Mouse (Mus musculus): ENCODE data around the gene Nono. TPM values are rescaled to one million over a fixed set of nuclear protein-coding genes. Genes with fewer than 3 reads are reported as not detected.
A peak's percentile ranks its signal among the peaks of the same experiment; 100 is the strongest.

Gene Nono
- polyA plus RNA-seq, 1 experiment = 304 TPM

DNA sequence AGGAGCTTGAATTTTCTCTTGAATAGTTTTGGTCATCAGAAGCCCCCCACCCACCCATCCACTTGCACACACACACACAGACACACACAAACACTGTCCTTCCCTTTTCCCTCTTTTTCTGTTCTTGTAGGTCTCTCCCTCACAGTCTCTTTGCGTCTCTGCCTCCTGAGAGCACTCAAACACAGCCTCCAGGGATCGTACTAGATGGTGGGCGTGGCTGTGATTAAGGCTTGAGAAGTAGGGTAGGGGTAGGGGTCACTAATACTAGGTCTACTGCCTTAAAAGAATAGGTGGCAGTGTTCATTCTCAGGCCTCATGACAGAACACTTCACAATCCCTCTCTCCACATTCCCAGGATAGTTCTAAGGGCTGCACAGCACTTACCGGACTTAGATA is 8.4 kb upstream of the Nono start, which contains the start of gene Zmym3:
TSS of gene Zmym3 (minus strand) at position 150 of the 396 bp plus-strand sequence.
- Histone ChIP-seq H3ac (ENCODE audit: control insufficient read depth, insufficient read length, low read depth) (peak within 1 kb of the TSS; percentile 51), H3K36me3 (ENCODE audit: control insufficient read depth, insufficient read depth) (no peaks in the 10 kb centered on the region), H3K4me3 (ENCODE audit: insufficient read depth, poor library complexity, severe bottlenecking) (peak within 1 kb of the TSS; percentile 60), H3K79me2 (ENCODE audit: control insufficient read depth, insufficient read depth) (peaks cover 14% of the 10 kb centered on the region), H3K79me3 (ENCODE audit: low read depth) (no peaks in the 10 kb centered on the region), H3K27me3 (ENCODE audit: control insufficient read depth, insufficient read depth, insufficient read length) (no peaks in the 10 kb centered on the region)
- no peak for TF ChIP-seq CEBPB (IDR thresholded peaks at IDR 0.05; ENCODE audit: low read depth)
- no peak for TF ChIP-seq USF1 (IDR thresholded peaks at IDR 0.05; ENCODE audit: low read depth)
- no peak for TF ChIP-seq MAX (IDR thresholded peaks at IDR 0.05)
- TF ChIP-seq FOSL1 (IDR thresholded peaks at IDR 0.05; ENCODE audit: insufficient read depth, low read length, poor library complexity, severe bottlenecking) = no peak
- no peak for TF ChIP-seq MYOD1 (IDR thresholded peaks at IDR 0.05; ENCODE audit: control insufficient read depth, insufficient read length, low read depth)
- no peak for TF ChIP-seq CTCF (IDR thresholded peaks at IDR 0.05; ENCODE audit: control insufficient read depth, insufficient read depth, insufficient read length)
- no peak for TF ChIP-seq MYOG (IDR thresholded peaks at IDR 0.05; ENCODE audit: control insufficient read depth, extremely low read depth, insufficient read length)

DNA sequence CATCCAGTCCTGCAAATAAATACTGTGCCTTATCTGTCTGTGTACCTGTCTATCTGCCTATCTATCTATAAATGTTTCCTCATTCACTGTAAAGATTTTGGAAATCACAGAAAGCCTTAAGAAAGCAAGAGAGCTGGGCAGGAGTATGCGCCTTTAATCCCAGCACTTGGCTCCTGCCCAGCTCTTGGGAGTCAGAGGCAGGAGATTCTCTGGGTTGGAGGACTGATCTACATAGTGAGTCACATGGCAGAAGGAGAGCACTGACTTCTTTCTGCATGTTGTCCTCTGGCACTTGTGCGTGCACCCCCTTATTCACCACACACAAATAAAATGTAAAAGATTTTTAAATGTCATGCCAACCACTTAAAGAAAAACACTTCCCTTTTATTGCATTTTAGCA is 5.7 kb upstream of the Nono start:
- Histone ChIP-seq H3K4me3 (ENCODE audit: insufficient read depth, poor library complexity, severe bottlenecking) (no peak overlapping the region), H3K27me3 (ENCODE audit: control insufficient read depth, insufficient read depth, insufficient read length) (no peaks in the 10 kb centered on the region), H3K79me2 (ENCODE audit: control insufficient read depth, insufficient read depth) (peaks cover 8% of the 10 kb centered on the region), H3ac (ENCODE audit: control insufficient read depth, insufficient read length, low read depth) (no peak overlapping the region), H3K79me3 (ENCODE audit: low read depth) (no peaks in the 10 kb centered on the region), H3K36me3 (ENCODE audit: control insufficient read depth, insufficient read depth) (no peaks in the 10 kb centered on the region)
- TF ChIP-seq MYOD1 (IDR thresholded peaks at IDR 0.05; ENCODE audit: control insufficient read depth, insufficient read length, low read depth) (no peak), FOSL1 (IDR thresholded peaks at IDR 0.05; ENCODE audit: insufficient read depth, low read length, poor library complexity, severe bottlenecking) (no peak), MYOG (IDR thresholded peaks at IDR 0.05; ENCODE audit: control insufficient read depth, extremely low read depth, insufficient read length) (no peak), MAX (IDR thresholded peaks at IDR 0.05) (no peak), CTCF (IDR thresholded peaks at IDR 0.05; ENCODE audit: control insufficient read depth, insufficient read depth, insufficient read length) (no peak), CEBPB (IDR thresholded peaks at IDR 0.05; ENCODE audit: low read depth) (no peak), USF1 (IDR thresholded peaks at IDR 0.05; ENCODE audit: low read depth) (no peak)

DNA sequence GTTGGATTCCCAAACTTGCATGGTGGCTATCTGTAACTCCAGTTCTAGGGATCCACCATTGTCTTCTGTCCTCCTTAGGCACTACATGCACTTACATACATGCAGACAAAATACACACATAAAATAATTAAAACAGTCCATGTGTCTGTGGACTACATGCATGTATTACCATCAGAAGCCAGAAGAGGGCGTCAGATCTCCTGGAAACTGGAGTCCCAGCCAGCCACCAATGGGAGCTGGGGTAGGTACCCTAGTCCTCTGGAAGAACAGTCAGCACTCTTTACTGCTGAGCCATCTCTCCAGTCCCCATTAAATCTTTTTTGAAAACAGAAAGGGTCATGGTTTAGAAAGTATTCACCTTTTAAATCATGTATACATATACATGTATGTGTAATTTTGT is 1.3 kb upstream of the Nono start:
- Histone ChIP-seq H3K4me3 (ENCODE audit: insufficient read depth, poor library complexity, severe bottlenecking) (no peak overlapping the region), H3K79me3 (ENCODE audit: low read depth) (peaks cover 30% of the 10 kb centered on the region), H3ac (ENCODE audit: control insufficient read depth, insufficient read length, low read depth) (no peak overlapping the region), H3K79me2 (ENCODE audit: control insufficient read depth, insufficient read depth) (peaks cover 33% of the 10 kb centered on the region), H3K27me3 (ENCODE audit: control insufficient read depth, insufficient read depth, insufficient read length) (no peaks in the 10 kb centered on the region), H3K36me3 (ENCODE audit: control insufficient read depth, insufficient read depth) (peaks cover 21% of the 10 kb centered on the region)
- TF ChIP-seq FOSL1 (IDR thresholded peaks at IDR 0.05; ENCODE audit: insufficient read depth, low read length, poor library complexity, severe bottlenecking) = no peak
- TF ChIP-seq CEBPB (IDR thresholded peaks at IDR 0.05; ENCODE audit: low read depth) = no peak
- no peak for TF ChIP-seq MYOG (IDR thresholded peaks at IDR 0.05; ENCODE audit: control insufficient read depth, extremely low read depth, insufficient read length)
- TF ChIP-seq MAX (IDR thresholded peaks at IDR 0.05) = no peak
- TF ChIP-seq USF1 (IDR thresholded peaks at IDR 0.05; ENCODE audit: low read depth) = no peak
- no peak for TF ChIP-seq MYOD1 (IDR thresholded peaks at IDR 0.05; ENCODE audit: control insufficient read depth, insufficient read length, low read depth)
- TF ChIP-seq CTCF (IDR thresholded peaks at IDR 0.05; ENCODE audit: control insufficient read depth, insufficient read depth, insufficient read length) = no peak

GRCm38 (mm10) chrX:101428785-101429141 is 355 bp upstream of the Nono start:
- no peak for TF ChIP-seq CEBPB (IDR thresholded peaks at IDR 0.05; ENCODE audit: low read depth)
- TF ChIP-seq MYOG (IDR thresholded peaks at IDR 0.05; ENCODE audit: control insufficient read depth, extremely low read depth, insufficient read length) = no peak
- TF ChIP-seq MAX (IDR thresholded peaks at IDR 0.05) = no peak
- TF ChIP-seq CTCF (IDR thresholded peaks at IDR 0.05; ENCODE audit: control insufficient read depth, insufficient read depth, insufficient read length) = no peak
- TF ChIP-seq MYOD1 (IDR thresholded peaks at IDR 0.05; ENCODE audit: control insufficient read depth, insufficient read length, low read depth) = no peak
- TF ChIP-seq USF1 (IDR thresholded peaks at IDR 0.05; ENCODE audit: low read depth) = no peak
- TF ChIP-seq FOSL1 (IDR thresholded peaks at IDR 0.05; ENCODE audit: insufficient read depth, low read length, poor library complexity, severe bottlenecking) = no peak
- Histone ChIP-seq H3K79me2 (ENCODE audit: control insufficient read depth, insufficient read depth) (peaks cover 42% of the 10 kb centered on the region), H3K36me3 (ENCODE audit: control insufficient read depth, insufficient read depth) (peaks cover 22% of the 10 kb centered on the region), H3ac (ENCODE audit: control insufficient read depth, insufficient read length, low read depth) (peak overlapping the region; percentile 72), H3K27me3 (ENCODE audit: control insufficient read depth, insufficient read depth, insufficient read length) (no peaks in the 10 kb centered on the region), H3K4me3 (ENCODE audit: insufficient read depth, poor library complexity, severe bottlenecking) (peak overlapping the region; percentile 37), H3K79me3 (ENCODE audit: low read depth) (peaks cover 40% of the 10 kb centered on the region)

DNA sequence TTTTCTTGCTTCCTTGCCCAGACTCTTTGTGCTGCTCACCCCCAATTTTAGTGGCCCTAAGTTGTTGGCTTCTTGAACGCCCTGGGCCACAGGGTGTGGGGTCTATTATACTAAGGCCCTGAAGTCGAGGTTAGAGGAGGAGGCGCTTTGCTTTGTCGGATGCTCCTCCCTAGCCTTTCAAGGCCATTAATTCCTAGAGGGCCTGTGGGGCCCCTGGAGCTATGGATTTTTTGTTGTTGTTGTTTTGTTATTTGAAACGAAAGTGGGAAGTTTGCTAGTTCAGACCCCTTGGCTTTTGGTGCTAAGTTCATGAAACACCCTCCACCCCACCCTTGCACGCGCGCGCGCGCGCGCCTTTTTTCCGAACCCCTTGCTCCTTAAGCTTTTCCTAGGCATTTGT is 858 bp downstream of the Nono start:
- peaks cover 55% of the 10 kb centered on the region for H3K79me2 ChIP-seq (ENCODE audit: control insufficient read depth, insufficient read depth)
- no peak for TF ChIP-seq USF1 (IDR thresholded peaks at IDR 0.05; ENCODE audit: low read depth)
- TF ChIP-seq MYOG (IDR thresholded peaks at IDR 0.05; ENCODE audit: control insufficient read depth, extremely low read depth, insufficient read length) = no peak
- no peak for TF ChIP-seq CTCF (IDR thresholded peaks at IDR 0.05; ENCODE audit: control insufficient read depth, insufficient read depth, insufficient read length)
- TF ChIP-seq FOSL1 (IDR thresholded peaks at IDR 0.05; ENCODE audit: insufficient read depth, low read length, poor library complexity, severe bottlenecking) = no peak
- TF ChIP-seq MAX (IDR thresholded peaks at IDR 0.05) = no peak
- no peak for TF ChIP-seq MYOD1 (IDR thresholded peaks at IDR 0.05; ENCODE audit: control insufficient read depth, insufficient read length, low read depth)
- TF ChIP-seq CEBPB (IDR thresholded peaks at IDR 0.05; ENCODE audit: low read depth) = no peak
- H3K27me3 ChIP-seq (ENCODE audit: control insufficient read depth, insufficient read depth, insufficient read length) = no peaks in the 10 kb centered on the region
- peaks cover 22% of the 10 kb centered on the region for H3K36me3 ChIP-seq (ENCODE audit: control insufficient read depth, insufficient read depth)
- peak overlapping the region; percentile 97 for H3ac ChIP-seq (ENCODE audit: control insufficient read depth, insufficient read length, low read depth)
- peak overlapping the region; percentile 48 for H3K4me3 ChIP-seq (ENCODE audit: insufficient read depth, poor library complexity, severe bottlenecking)
- H3K79me3 ChIP-seq (ENCODE audit: low read depth) = peaks cover 48% of the 10 kb centered on the region
